Mouse (Mus musculus): ENCODE results near the gene Rtn1.

Rtn1 gene

GRCm38 (mm10) chr12:72374823-72375225, 34.0 kb downstream of the Rtn1 start:
- no peak for DNase-seq (ENCODE audit: low spot score in 2 of 2)

- no peak for DNase-seq (ENCODE audit: low spot score in 2 of 2)
These were observed 34.8 kb downstream of the Rtn1 start for GRCm38 (mm10) chr12:72373916-72374615.

- DNase-seq (ENCODE audit: low spot score in 2 of 2) = no peak
These were observed 38.8 kb downstream of the Rtn1 start for GRCm38 (mm10) chr12:72370081-72370480.

GRCm38 (mm10) chr12:72366763-72367162, 42.1 kb downstream of the Rtn1 start:
- DNase-seq (ENCODE audit: low spot score in 2 of 2) = no peak

- DNase-seq (ENCODE audit: low spot score in 2 of 2) = no peak
These were observed 42.8 kb downstream of the Rtn1 start for GRCm38 (mm10) chr12:72366104-72366437.

GRCm38 (mm10) chr12:72365231-72366103, 43.4 kb downstream of the Rtn1 start:
- DNase-seq (ENCODE audit: low spot score in 2 of 2) = no peak

GRCm38 (mm10) chr12:72364543-72364942, 44.3 kb downstream of the Rtn1 start:
- DNase-seq (ENCODE audit: low spot score in 2 of 2) = no peak

GRCm38 (mm10) chr12:72361701-72362354, 47.0 kb downstream of the Rtn1 start:
- DNase-seq (ENCODE audit: low spot score in 2 of 2) = no peak

GRCm38 (mm10) chr12:72360926-72361615, 47.8 kb downstream of the Rtn1 start:
- DNase-seq (ENCODE audit: low spot score in 2 of 2) = no peak

GRCm38 (mm10) chr12:72359903-72360302, 49.0 kb downstream of the Rtn1 start:
- no peak for DNase-seq (ENCODE audit: low spot score in 2 of 2)

GRCm38 (mm10) chr12:72357667-72358420, 51.0 kb downstream of the Rtn1 start:
- DNase-seq (ENCODE audit: low spot score in 2 of 2) = no peak

GRCm38 (mm10) chr12:72354241-72354640, 54.6 kb downstream of the Rtn1 start:
- no peak for DNase-seq (ENCODE audit: low spot score in 2 of 2)

- no peak for DNase-seq (ENCODE audit: low spot score in 2 of 2)
These were observed 55.3 kb downstream of the Rtn1 start for GRCm38 (mm10) chr12:72353506-72353905.

GRCm38 (mm10) chr12:72348508-72348907, 60.3 kb downstream of the Rtn1 start:
- no peak for DNase-seq (ENCODE audit: low spot score in 2 of 2)

- DNase-seq (ENCODE audit: low spot score in 2 of 2) = no peak
These were observed 61.7 kb downstream of the Rtn1 start for GRCm38 (mm10) chr12:72347184-72347583.

GRCm38 (mm10) chr12:72343639-72344038, 65.2 kb downstream of the Rtn1 start:
- no peak for DNase-seq (ENCODE audit: low spot score in 2 of 2)

- DNase-seq (ENCODE audit: low spot score in 2 of 2) = no peak
These were observed 72.8 kb downstream of the Rtn1 start for GRCm38 (mm10) chr12:72336009-72336408.

GRCm38 (mm10) chr12:72332488-72333013, 76.3 kb downstream of the Rtn1 start:
- DNase-seq (ENCODE audit: low spot score in 2 of 2) = no peak

GRCm38 (mm10) chr12:72331912-72332487, 76.9 kb downstream of the Rtn1 start:
- no peak for DNase-seq (ENCODE audit: low spot score in 2 of 2)

- no peak for DNase-seq (ENCODE audit: low spot score in 2 of 2)
These were observed 82.8 kb downstream of the Rtn1 start for GRCm38 (mm10) chr12:72326087-72326486.

- no peak for DNase-seq (ENCODE audit: low spot score in 2 of 2)
These were observed 83.8 kb downstream of the Rtn1 start for GRCm38 (mm10) chr12:72325025-72325424.

Data from urinary bladder, postnatal 36 days (tissue).